Mouse (Mus musculus) lung, embryonic 14.5 days (tissue): Measurements from ENCODE around the gene Babam2. TPM values are rescaled to one million over a fixed set of nuclear protein-coding genes. Genes with fewer than 3 reads are reported as not detected.

Experiments used
- ATAC-seq: fragments of 200-750 bp; cut with Nextera tagmentation; 2 replicates; pipeline ENCODE4 v1.8.0; 2017; ENCODE audit warnings: mild to moderate bottlenecking, moderate TSS enrichment, moderate library complexity; ENCODE audit not compliant: insufficient read depth
- DNase-seq: peaks from one replicate; pipeline ENCODE4 v3.0.0-alpha.2; 2015
- H3K27ac ChIP-seq: fragments of 300-500 bp; sonication (generic); 2 replicates; pipeline ENCODE4 v1.5.1; 2014; ENCODE audit warnings: low read depth, mild to moderate bottlenecking, moderate library complexity
- H3K27me3 ChIP-seq: fragments of 300-500 bp; sonication (generic); 2 replicates; pipeline ENCODE4 v1.6.1; 2014; ENCODE audit warnings: low read length, control low read depth; ENCODE audit not compliant: insufficient read depth
- H3K36me3 ChIP-seq: fragments of 300-500 bp; sonication (generic); 2 replicates; pipeline ENCODE4 v1.6.1; 2014; ENCODE audit warnings: control low read depth; ENCODE audit not compliant: insufficient read depth
- H3K4me1 ChIP-seq: fragments of 300-500 bp; sonication (generic); 2 replicates; pipeline ENCODE4 v1.6.1; 2014; ENCODE audit warnings: antibody characterized with exemption, control low read depth; ENCODE audit not compliant: insufficient read depth
- H3K4me2 ChIP-seq: fragments of 300-500 bp; sonication (generic); 2 replicates; pipeline ENCODE4 v1.6.1; 2014; ENCODE audit warnings: mild to moderate bottlenecking
- H3K4me3 ChIP-seq: fragments of 300-500 bp; sonication (generic); 2 replicates; pipeline ENCODE4 v1.5.1; 2014; ENCODE audit warnings: low read depth, low read length
- H3K9ac ChIP-seq: fragments of 300-500 bp; sonication (generic); 2 replicates; pipeline ENCODE4 v1.6.1; 2014
- H3K9me3 ChIP-seq: fragments of 300-500 bp; sonication (generic); 2 replicates; pipeline ENCODE4 v1.6.1; 2016; ENCODE audit warnings: low read depth, low read length, control low read depth
- CTCF ChIP-seq: IDR thresholded peaks from 2 replicates; pipeline ENCODE4 v1.5.1; 2016; ENCODE audit warnings: antibody characterized with exemption, low read depth
- WGBS: fragments of 180-500 bp; shearing (Covaris S2); extraction: QIAGEN DNeasy Blood & Tissue Kit; methylation state at CpG from one replicate; pipeline ENCODE4 v1.1.7; 2014; 5-methylcytosine and 5-hydroxymethylcytosine counted together
- polyA plus RNA-seq: library from polyadenylated mRNA; unstranded; fragments of >200 nt; fragmentation: Nextera tagmentation; extraction: Ambion mirVana; gene quantifications from 2 replicates; pipeline ENCODE4 v1.2.1, GENCODE M21; 2014

Gene Babam2
- polyA plus RNA-seq, 1 experiment from 2014 or later: 39.2 TPM

DNA sequence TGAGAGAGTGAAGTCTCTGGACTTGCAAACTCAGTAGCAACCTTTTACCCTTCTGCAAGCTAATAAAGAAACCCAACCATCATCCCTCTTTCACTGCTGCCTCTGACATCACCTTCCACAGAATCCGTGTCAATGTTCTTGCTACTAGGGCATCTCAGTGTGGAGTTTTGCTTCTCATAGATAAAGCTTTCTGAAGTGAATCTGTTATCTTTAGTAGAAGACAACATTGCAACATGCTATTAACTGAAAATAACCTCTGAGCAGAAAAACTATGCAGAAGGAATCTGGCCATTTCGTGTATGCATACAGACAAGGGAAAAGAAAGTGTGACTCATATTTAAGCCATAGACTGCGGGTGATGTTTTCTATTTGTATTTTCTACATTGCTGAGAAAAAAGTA, 168.6 kb downstream of the Babam2 start:
- H3K4me2 ChIP-seq: no peak overlapping the region
- ATAC-seq (no peak), DNase-seq (no peak)
- no peaks in the 10 kb centered on the region for H3K36me3 ChIP-seq
- H3K4me3 ChIP-seq: no peak overlapping the region
- no peak for TF ChIP-seq CTCF
- H3K9me3 ChIP-seq: no peaks in the 10 kb centered on the region
- no peak overlapping the region for H3K27ac ChIP-seq
- no peaks in the 10 kb centered on the region for H3K4me1 ChIP-seq
- no peaks in the 10 kb centered on the region for H3K27me3 ChIP-seq
- 75% methylated on average over 3 of the region's 3 CpGs for WGBS
- H3K9ac ChIP-seq: no peak overlapping the region

DNA sequence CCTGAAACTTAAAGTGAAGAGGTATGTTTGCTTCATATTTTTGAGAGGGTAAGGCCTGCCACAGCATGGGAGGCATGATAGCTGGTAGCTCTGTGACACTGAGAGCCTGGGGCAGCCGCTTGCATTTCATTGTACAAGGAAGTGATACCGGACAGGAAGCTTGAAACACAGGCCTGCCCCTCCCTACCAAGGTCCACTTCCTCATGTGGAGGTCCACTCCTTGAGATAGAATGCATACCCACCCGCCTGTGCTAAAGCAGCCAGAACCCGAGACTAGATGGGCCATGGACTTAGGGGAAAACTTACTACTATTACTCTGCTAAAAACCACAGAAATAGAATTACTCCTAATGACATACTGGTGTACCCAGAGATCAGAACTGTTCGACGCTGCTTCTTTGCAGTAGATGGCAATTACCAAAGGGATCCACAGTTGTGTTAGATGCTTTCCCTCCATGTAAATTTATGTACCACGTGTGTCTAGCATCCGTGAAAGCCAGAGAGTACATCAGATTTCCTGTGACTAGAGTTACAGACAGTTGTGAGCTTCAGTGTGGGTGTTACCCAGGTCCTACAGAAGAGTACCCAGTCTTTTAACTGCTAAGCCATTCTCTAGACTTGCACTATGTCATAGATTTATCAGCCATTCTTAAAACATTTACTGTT, 173.5 kb downstream of the Babam2 start:
- H3K27ac ChIP-seq: no peak overlapping the region
- WGBS: 75% methylated on average over 8 of the region's 8 CpGs
- no peaks in the 10 kb centered on the region for H3K4me1 ChIP-seq
- no peak for TF ChIP-seq CTCF
- H3K4me2 ChIP-seq: no peak overlapping the region
- no peaks in the 10 kb centered on the region for H3K9me3 ChIP-seq
- ATAC-seq: no peak
- no peaks in the 10 kb centered on the region for H3K36me3 ChIP-seq
- DNase-seq: no peak
- H3K4me3 ChIP-seq: no peak overlapping the region
- no peak overlapping the region for H3K9ac ChIP-seq
- H3K27me3 ChIP-seq: no peaks in the 10 kb centered on the region

DNA sequence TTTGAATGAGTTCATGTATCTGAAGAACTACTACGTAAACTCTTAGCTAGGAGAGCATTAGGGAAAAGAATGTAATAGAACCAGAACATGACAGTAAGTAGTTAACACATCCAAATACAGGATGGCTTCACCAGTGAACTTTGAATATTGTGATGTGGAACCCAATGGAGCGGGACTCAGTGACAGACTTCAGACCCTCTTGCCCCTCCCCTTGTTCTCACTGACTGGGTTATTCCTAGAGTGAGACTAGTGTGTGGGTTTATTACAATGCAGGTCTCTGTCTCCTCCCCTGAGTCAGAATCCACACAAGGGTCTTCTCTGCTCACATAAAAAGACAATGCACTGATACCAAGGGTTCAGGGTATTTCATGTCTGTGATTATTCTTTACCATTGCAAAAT, 175.8 kb downstream of the Babam2 start:
- no peaks in the 10 kb centered on the region for H3K9me3 ChIP-seq
- no peak for DNase-seq
- 93% methylated on average over 2 of the region's 2 CpGs for WGBS
- H3K9ac ChIP-seq: no peak overlapping the region
- H3K36me3 ChIP-seq: no peaks in the 10 kb centered on the region
- no peak overlapping the region for H3K4me3 ChIP-seq
- H3K4me2 ChIP-seq: no peak overlapping the region
- no peaks in the 10 kb centered on the region for H3K27me3 ChIP-seq
- H3K27ac ChIP-seq: no peak overlapping the region
- no peak for TF ChIP-seq CTCF
- no peaks in the 10 kb centered on the region for H3K4me1 ChIP-seq
- no peak for ATAC-seq

DNA sequence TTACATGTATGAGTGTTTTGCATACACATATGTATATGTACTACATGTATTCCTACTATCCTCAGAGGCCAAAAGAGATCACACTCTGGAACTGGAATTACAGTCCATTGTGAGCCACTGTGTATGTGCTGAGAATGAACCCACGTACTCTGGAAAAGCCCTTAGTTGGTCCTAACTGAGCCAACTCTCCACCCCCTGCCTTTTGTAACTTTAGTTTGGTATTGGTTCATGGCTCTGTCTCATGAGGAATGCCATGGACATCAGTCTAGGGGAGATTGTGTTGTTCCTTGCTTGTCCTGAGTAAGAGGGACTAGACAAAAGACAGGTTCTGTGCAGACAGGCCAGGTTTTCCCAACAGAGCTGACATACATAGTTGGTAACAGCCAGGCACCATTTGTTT, 177.1 kb downstream of the Babam2 start:
- ATAC-seq (no peak), DNase-seq (no peak)
- 84% methylated on average over 1 of the region's 1 CpGs for WGBS

DNA sequence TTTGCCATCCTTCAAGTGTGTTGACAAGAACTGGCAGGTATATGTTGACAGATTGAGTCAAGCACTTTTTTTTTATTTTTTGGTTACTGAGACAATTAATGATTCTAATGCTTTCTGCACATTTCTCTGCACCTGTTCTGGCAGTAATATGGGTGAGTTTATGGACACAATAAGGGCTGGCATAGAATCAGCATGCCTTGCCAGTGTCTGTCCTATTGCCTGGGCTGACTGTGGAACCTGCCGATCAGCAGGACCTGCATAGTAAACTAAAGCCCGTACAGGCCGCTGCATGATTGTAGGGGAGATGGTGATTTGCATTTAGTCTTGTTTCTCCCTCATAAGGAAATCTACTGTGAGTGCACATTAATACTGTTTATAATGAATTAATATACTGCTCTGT, 178.0 kb downstream of the Babam2 start:
- Histone ChIP-seq H3K4me1 (no peaks in the 10 kb centered on the region), H3K9ac (no peak overlapping the region), H3K27me3 (no peaks in the 10 kb centered on the region), H3K9me3 (no peaks in the 10 kb centered on the region), H3K4me2 (no peak overlapping the region), H3K4me3 (no peak overlapping the region), H3K27ac (no peak overlapping the region), H3K36me3 (no peaks in the 10 kb centered on the region)
- WGBS: 82% methylated on average over 3 of the region's 3 CpGs
- no peak for DNase-seq
- ATAC-seq: no peak
- TF ChIP-seq CTCF: no peak

More for the DNA sequence above, 177.1 kb downstream of the Babam2 start:
- no peak overlapping the region for H3K4me3 ChIP-seq
- H3K27ac ChIP-seq: no peak overlapping the region
- no peaks in the 10 kb centered on the region for H3K4me1 ChIP-seq
- no peak overlapping the region for H3K9ac ChIP-seq
- no peak overlapping the region for H3K4me2 ChIP-seq
- H3K27me3 ChIP-seq: no peaks in the 10 kb centered on the region
- no peak for TF ChIP-seq CTCF
- H3K36me3 ChIP-seq: no peaks in the 10 kb centered on the region
- H3K9me3 ChIP-seq: no peaks in the 10 kb centered on the region

DNA sequence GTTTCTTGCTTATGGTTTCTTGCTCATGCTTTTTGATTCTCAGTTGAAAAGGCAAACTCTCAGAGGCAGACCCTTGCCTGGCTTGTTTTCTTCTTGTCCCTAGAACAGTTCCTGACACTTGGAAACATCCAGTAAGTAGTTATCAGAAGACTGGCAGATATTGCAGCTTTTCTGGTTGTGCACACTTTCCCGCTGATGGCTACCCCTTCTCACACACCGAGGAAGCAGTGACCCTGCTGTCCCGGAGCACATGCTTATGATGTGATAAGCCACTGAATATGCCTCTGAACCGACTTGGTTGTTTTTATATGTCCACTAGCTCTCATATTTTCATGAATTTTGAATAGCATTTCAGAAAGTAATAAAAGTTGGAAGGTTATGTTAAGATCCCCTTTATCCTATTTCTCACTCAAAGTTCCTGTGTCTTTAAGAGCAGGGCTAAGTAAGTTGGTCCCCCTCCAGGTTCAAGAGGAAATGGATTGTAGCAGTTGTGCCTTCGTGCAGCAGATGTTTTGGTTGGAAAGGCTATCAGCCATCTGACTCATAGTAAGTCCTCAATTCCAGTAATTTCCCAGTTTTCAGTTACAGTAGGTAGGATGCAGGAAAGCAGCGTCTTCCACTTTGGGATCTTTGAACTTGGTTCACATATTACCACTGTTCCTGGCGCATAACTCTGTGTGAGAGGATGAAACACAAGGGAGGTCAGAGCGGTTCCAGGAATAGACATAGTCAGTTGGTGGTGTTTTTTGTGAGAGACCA, 178.9 kb downstream of the Babam2 start:
- Histone ChIP-seq H3K4me3 (no peak overlapping the region), H3K4me2 (no peak overlapping the region), H3K4me1 (no peaks in the 10 kb centered on the region), H3K27ac (no peak overlapping the region), H3K27me3 (no peaks in the 10 kb centered on the region), H3K36me3 (no peaks in the 10 kb centered on the region), H3K9ac (no peak overlapping the region), H3K9me3 (no peaks in the 10 kb centered on the region)
- no peak for ATAC-seq
- 49% methylated on average over 8 of the region's 8 CpGs for WGBS
- peak; percentile 45 for DNase-seq
- TF ChIP-seq CTCF: no peak

DNA sequence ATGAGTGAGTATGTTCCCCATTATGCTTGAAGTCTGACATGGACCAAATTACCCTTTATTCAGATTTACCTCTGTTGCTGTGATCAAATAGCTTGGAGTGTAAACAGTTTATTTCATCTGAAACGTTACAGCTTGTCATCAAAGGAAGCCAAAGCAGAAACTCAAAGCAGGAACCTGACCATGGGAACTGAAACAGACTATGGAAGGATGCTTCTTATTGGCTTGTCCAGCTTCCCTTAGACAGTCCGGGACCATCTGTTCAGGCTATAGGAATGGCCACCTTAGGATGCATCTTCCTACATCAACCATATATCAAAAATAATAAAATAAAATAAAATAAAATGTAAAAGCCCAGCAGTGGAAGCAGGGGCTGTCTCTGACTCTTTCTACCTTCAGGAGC, 183.0 kb downstream of the Babam2 start:
- no peaks in the 10 kb centered on the region for H3K27me3 ChIP-seq

More for the DNA sequence above, 183.0 kb downstream of the Babam2 start:
- H3K9ac ChIP-seq: no peak overlapping the region
- DNase-seq (no peak), ATAC-seq (no peak)
- H3K36me3 ChIP-seq: no peaks in the 10 kb centered on the region
- no peak for TF ChIP-seq CTCF
- no peaks in the 10 kb centered on the region for H3K9me3 ChIP-seq
- H3K4me2 ChIP-seq: no peak overlapping the region
- WGBS: 59% methylated on average over 2 of the region's 2 CpGs
- H3K4me3 ChIP-seq: no peak overlapping the region
- H3K4me1 ChIP-seq: no peaks in the 10 kb centered on the region
- H3K27ac ChIP-seq: no peak overlapping the region
